Mouse (Mus musculus): Measurements from ENCODE around the gene Adcyap1.

GRCm38 (mm10) chr17:93199747-93200146, 930 bp downstream of the Adcyap1 start:
- TF ChIP-seq CTCF (conservative IDR thresholded peaks at IDR 0.05; ENCODE audit: low read length) (no peak), NANOG (IDR thresholded peaks at IDR 0.05; ENCODE audit: borderline replicate concordance, low read length) (no peak)

All from E14TG2a.4 (cell line).